Mouse (Mus musculus): ENCODE data around the gene Nt5e.

Nt5e gene

GRCm38 (mm10) chr9:88340819-88341218, 13.8 kb downstream of the Nt5e start:
- in situ Hi-C loops (cut with MboI; ENCODE audit: low pct_unique_long_range_greater_than_20kb in 1 of 2, low sequenced_read_pairs in 2 of 2, unreplicated experiment in 1 of 2), result no loop called here

GRCm38 (mm10) chr9:88342241-88342640, 15.2 kb downstream of the Nt5e start:
- in situ Hi-C loops (cut with MboI; ENCODE audit: low pct_unique_long_range_greater_than_20kb in 1 of 2, low sequenced_read_pairs in 2 of 2, unreplicated experiment in 1 of 2), result no loop called here

GRCm38 (mm10) chr9:88342701-88343100, 15.7 kb downstream of the Nt5e start:
- in situ Hi-C loops (cut with MboI; ENCODE audit: low pct_unique_long_range_greater_than_20kb in 1 of 2, low sequenced_read_pairs in 2 of 2, unreplicated experiment in 1 of 2), result no loop called here

- in situ Hi-C loops (cut with MboI; ENCODE audit: low pct_unique_long_range_greater_than_20kb in 1 of 2, low sequenced_read_pairs in 2 of 2, unreplicated experiment in 1 of 2), result no loop called here
Measured at GRCm38 (mm10) chr9:88344424-88344823, 17.4 kb downstream of the Nt5e start.

- in situ Hi-C loops (cut with MboI; ENCODE audit: low pct_unique_long_range_greater_than_20kb in 1 of 2, low sequenced_read_pairs in 2 of 2, unreplicated experiment in 1 of 2), result no loop called here
Measured at GRCm38 (mm10) chr9:88346857-88347256, 19.9 kb downstream of the Nt5e start.

GRCm38 (mm10) chr9:88348623-88349022, 21.6 kb downstream of the Nt5e start:
- in situ Hi-C loops (cut with MboI; ENCODE audit: low pct_unique_long_range_greater_than_20kb in 1 of 2, low sequenced_read_pairs in 2 of 2, unreplicated experiment in 1 of 2), result no loop called here

GRCm38 (mm10) chr9:88350317-88350716, 23.3 kb downstream of the Nt5e start:
- in situ Hi-C loops (cut with MboI; ENCODE audit: low pct_unique_long_range_greater_than_20kb in 1 of 2, low sequenced_read_pairs in 2 of 2, unreplicated experiment in 1 of 2), result loop anchor here in 1 of 2 experiments (25.0 kb wide), 1 partner anchor 113 kb away; no protein-coding TSS in a partner anchor

- in situ Hi-C loops (cut with MboI; ENCODE audit: low pct_unique_long_range_greater_than_20kb in 1 of 2, low sequenced_read_pairs in 2 of 2, unreplicated experiment in 1 of 2), result loop anchor here in 1 of 2 experiments (25.0 kb wide), 1 partner anchor 114 kb away; no protein-coding TSS in a partner anchor
Measured at GRCm38 (mm10) chr9:88351163-88351562, 24.2 kb downstream of the Nt5e start.

- in situ Hi-C loops (cut with MboI; ENCODE audit: low pct_unique_long_range_greater_than_20kb in 1 of 2, low sequenced_read_pairs in 2 of 2, unreplicated experiment in 1 of 2), result loop anchor here in 1 of 2 experiments (25.0 kb wide), 1 partner anchor 115 kb away; no protein-coding TSS in a partner anchor
Measured at GRCm38 (mm10) chr9:88352741-88353140, 25.7 kb downstream of the Nt5e start.

GRCm38 (mm10) chr9:88353459-88353858, 26.5 kb downstream of the Nt5e start:
- in situ Hi-C loops (cut with MboI; ENCODE audit: low pct_unique_long_range_greater_than_20kb in 1 of 2, low sequenced_read_pairs in 2 of 2, unreplicated experiment in 1 of 2), result loop anchor here in 1 of 2 experiments (25.0 kb wide), 1 partner anchor 116 kb away; no protein-coding TSS in a partner anchor

GRCm38 (mm10) chr9:88357173-88357572, 30.2 kb downstream of the Nt5e start:
- in situ Hi-C loops (cut with MboI; ENCODE audit: low pct_unique_long_range_greater_than_20kb in 1 of 2, low sequenced_read_pairs in 2 of 2, unreplicated experiment in 1 of 2), result loop anchor here in 1 of 2 experiments (25.0 kb wide), 1 partner anchor 120 kb away; no protein-coding TSS in a partner anchor

GRCm38 (mm10) chr9:88359140-88359539, 32.1 kb downstream of the Nt5e start:
- in situ Hi-C loops (cut with MboI; ENCODE audit: low pct_unique_long_range_greater_than_20kb in 1 of 2, low sequenced_read_pairs in 2 of 2, unreplicated experiment in 1 of 2), result loop anchor here in 1 of 2 experiments (25.0 kb wide), 1 partner anchor 122 kb away; no protein-coding TSS in a partner anchor

GRCm38 (mm10) chr9:88361211-88361909, 34.4 kb downstream of the Nt5e start:
- in situ Hi-C loops (cut with MboI; ENCODE audit: low pct_unique_long_range_greater_than_20kb in 1 of 2, low sequenced_read_pairs in 2 of 2, unreplicated experiment in 1 of 2), result loop anchor here in 1 of 2 experiments (25.0 kb wide), 1 partner anchor 124 kb away; no protein-coding TSS in a partner anchor

- in situ Hi-C loops (cut with MboI; ENCODE audit: low pct_unique_long_range_greater_than_20kb in 1 of 2, low sequenced_read_pairs in 2 of 2, unreplicated experiment in 1 of 2), result loop anchor here in 1 of 2 experiments (25.0 kb wide), 1 partner anchor 125 kb away; no protein-coding TSS in a partner anchor
Measured at GRCm38 (mm10) chr9:88362055-88362850, 35.3 kb downstream of the Nt5e start.

- in situ Hi-C loops (cut with MboI; ENCODE audit: low pct_unique_long_range_greater_than_20kb in 1 of 2, low sequenced_read_pairs in 2 of 2, unreplicated experiment in 1 of 2), result loop anchor here in 1 of 2 experiments (25.0 kb wide), 1 partner anchor 126 kb away; no protein-coding TSS in a partner anchor
Measured at GRCm38 (mm10) chr9:88363102-88363501, 36.1 kb downstream of the Nt5e start.

GRCm38 (mm10) chr9:88366308-88366707, 39.3 kb downstream of the Nt5e start:
- in situ Hi-C loops (cut with MboI; ENCODE audit: low pct_unique_long_range_greater_than_20kb in 1 of 2, low sequenced_read_pairs in 2 of 2, unreplicated experiment in 1 of 2), result loop anchor here in 1 of 2 experiments (25.0 kb wide), 1 partner anchor 129 kb away; no protein-coding TSS in a partner anchor

- in situ Hi-C loops (cut with MboI; ENCODE audit: low pct_unique_long_range_greater_than_20kb in 1 of 2, low sequenced_read_pairs in 2 of 2, unreplicated experiment in 1 of 2), result loop anchor here in 1 of 2 experiments (25.0 kb wide), 1 partner anchor 130 kb away; no protein-coding TSS in a partner anchor
Measured at GRCm38 (mm10) chr9:88366819-88367218, 39.8 kb downstream of the Nt5e start.

GRCm38 (mm10) chr9:88367322-88367721, 40.3 kb downstream of the Nt5e start:
- in situ Hi-C loops (cut with MboI; ENCODE audit: low pct_unique_long_range_greater_than_20kb in 1 of 2, low sequenced_read_pairs in 2 of 2, unreplicated experiment in 1 of 2), result loop anchor here in 1 of 2 experiments (25.0 kb wide), 1 partner anchor 130 kb away; no protein-coding TSS in a partner anchor

- in situ Hi-C loops (cut with MboI; ENCODE audit: low pct_unique_long_range_greater_than_20kb in 1 of 2, low sequenced_read_pairs in 2 of 2, unreplicated experiment in 1 of 2), result loop anchor here in 1 of 2 experiments (25.0 kb wide), 1 partner anchor 130 kb away; no protein-coding TSS in a partner anchor
Measured at GRCm38 (mm10) chr9:88367751-88368150, 40.8 kb downstream of the Nt5e start.
